Mouse (Mus musculus): ENCODE measurements around the gene Kalrn. TPM values are rescaled to one million over a fixed set of nuclear protein-coding genes. Genes with fewer than 3 reads are reported as not detected.
A peak's percentile ranks its signal among the peaks of the same experiment; 100 is the strongest.

Gene Kalrn
- polyA plus RNA-seq, 1 experiment from 2014 or later = 25.5 TPM

- WGBS = 88% methylated on average over 7 of the region's 7 CpGs
- H3K4me1 ChIP-seq = no peaks in the 10 kb centered on the region
- H3K4me2 ChIP-seq (replicated peaks) = no peak overlapping the region
- H3K27ac ChIP-seq = no peak overlapping the region
- no peak for ATAC-seq (ENCODE audit: low FRiP score, low read depth)
- no peak overlapping the region for H3K9ac ChIP-seq
- H3K27me3 ChIP-seq (replicated peaks) = no peaks in the 10 kb centered on the region
- no peak overlapping the region for H3K4me3 ChIP-seq
- peaks cover 14% of the 10 kb centered on the region for H3K36me3 ChIP-seq
- no peaks in the 10 kb centered on the region for H3K9me3 ChIP-seq
Measured at GRCm38 (mm10) chr16:33986993-33987392, 586.3 kb downstream of the Kalrn start.

GRCm38 (mm10) chr16:33985372-33985771 lies 588.0 kb downstream of the Kalrn start:
- H3K9me3 ChIP-seq = no peaks in the 10 kb centered on the region
- no peak overlapping the region for H3K4me2 ChIP-seq (replicated peaks)
- no peaks in the 10 kb centered on the region for H3K27me3 ChIP-seq (replicated peaks)
- H3K27ac ChIP-seq = no peak overlapping the region
- WGBS = 89% methylated on average over 6 of the region's 6 CpGs
- H3K4me1 ChIP-seq = no peaks in the 10 kb centered on the region
- ATAC-seq (ENCODE audit: low FRiP score, low read depth) = no peak
- peaks cover 14% of the 10 kb centered on the region for H3K36me3 ChIP-seq
- no peak overlapping the region for H3K9ac ChIP-seq
- no peak overlapping the region for H3K4me3 ChIP-seq

GRCm38 (mm10) chr16:33983712-33984111 lies 589.6 kb downstream of the Kalrn start:
- Histone ChIP-seq H3K27ac (no peak overlapping the region), H3K36me3 (peaks cover 16% of the 10 kb centered on the region), H3K4me3 (no peak overlapping the region), H3K4me2 (replicated peaks) (no peak overlapping the region), H3K4me1 (no peaks in the 10 kb centered on the region), H3K9me3 (no peaks in the 10 kb centered on the region), H3K27me3 (replicated peaks) (no peaks in the 10 kb centered on the region), H3K9ac (no peak overlapping the region)
- no peak for ATAC-seq (ENCODE audit: low FRiP score, low read depth)
- WGBS = 97% methylated on average over 6 of the region's 6 CpGs

GRCm38 (mm10) chr16:33979855-33980254 lies 593.5 kb downstream of the Kalrn start:
- Histone ChIP-seq H3K36me3 (peaks cover 34% of the 10 kb centered on the region), H3K27ac (no peak overlapping the region), H3K4me1 (no peaks in the 10 kb centered on the region), H3K9ac (no peak overlapping the region), H3K4me2 (replicated peaks) (no peak overlapping the region), H3K4me3 (no peak overlapping the region), H3K9me3 (no peaks in the 10 kb centered on the region), H3K27me3 (replicated peaks) (no peaks in the 10 kb centered on the region)
- no peak for ATAC-seq (ENCODE audit: low FRiP score, low read depth)
- 45% methylated on average over 2 of the region's 2 CpGs for WGBS

DNA sequence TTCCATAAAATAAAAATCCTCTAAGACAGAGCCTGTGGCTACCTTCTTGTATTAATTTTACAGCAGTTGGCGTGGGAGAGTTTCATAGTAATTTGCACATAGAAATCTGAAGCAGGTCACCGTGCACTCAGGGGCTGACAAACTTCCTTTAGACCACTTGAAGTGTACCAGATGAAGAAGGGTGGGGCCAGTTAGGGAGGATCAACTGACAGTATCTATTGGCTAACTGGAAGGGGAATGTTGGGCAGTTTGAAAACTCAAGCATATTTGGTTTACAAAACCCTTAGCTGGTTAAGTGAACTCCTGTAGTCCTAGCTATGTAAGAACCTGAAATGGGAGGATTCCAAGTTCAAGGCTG lies 606.1 kb downstream of the Kalrn start:
- peak overlapping the region; percentile 68 for H3K4me2 ChIP-seq (replicated peaks)
- peaks cover 11% of the 10 kb centered on the region for H3K36me3 ChIP-seq
- H3K9me3 ChIP-seq = no peaks in the 10 kb centered on the region
- 0 out of 2 replicates have a peak, but pooled peaks have one; percentile 41 for ATAC-seq (ENCODE audit: low FRiP score, low read depth)
- H3K4me3 ChIP-seq = peak overlapping the region; percentile 77
- H3K9ac ChIP-seq = no peak overlapping the region; the same call in 1 of the 2 replicates
- peaks cover 9% of the 10 kb centered on the region; the same call in 1 of the 2 replicates for H3K4me1 ChIP-seq
- no peak overlapping the region for H3K27ac ChIP-seq
- 74% methylated on average over 2 of the region's 2 CpGs for WGBS
- H3K27me3 ChIP-seq (replicated peaks) = no peaks in the 10 kb centered on the region

GRCm38 (mm10) chr16:33966538-33967282 lies 606.6 kb downstream of the Kalrn start, which contains the start of gene Umps:
Gene Umps, minus strand, starts transcription at chr16:33967038.
- H3K4me1 ChIP-seq = peaks cover 9% of the 10 kb centered on the region; the same call in 1 of the 2 replicates
- H3K4me2 ChIP-seq (replicated peaks) = peak within 1 kb of the TSS; percentile 68
- peaks cover 14% of the 10 kb centered on the region for H3K36me3 ChIP-seq
- no peaks in the 10 kb centered on the region for H3K9me3 ChIP-seq
- whole genome bisulfite sequencing = 2% methylated on average over 44 of the region's 44 CpGs
- no peaks in the 10 kb centered on the region for H3K27me3 ChIP-seq (replicated peaks)
- H3K9ac ChIP-seq = peak within 1 kb of the TSS; percentile 66
- H3K4me3 ChIP-seq = peak within 1 kb of the TSS; percentile 77
- no peak within 1 kb of the TSS for H3K27ac ChIP-seq
- peak; percentile 95 for ATAC-seq (ENCODE audit: low FRiP score, low read depth)

DNA sequence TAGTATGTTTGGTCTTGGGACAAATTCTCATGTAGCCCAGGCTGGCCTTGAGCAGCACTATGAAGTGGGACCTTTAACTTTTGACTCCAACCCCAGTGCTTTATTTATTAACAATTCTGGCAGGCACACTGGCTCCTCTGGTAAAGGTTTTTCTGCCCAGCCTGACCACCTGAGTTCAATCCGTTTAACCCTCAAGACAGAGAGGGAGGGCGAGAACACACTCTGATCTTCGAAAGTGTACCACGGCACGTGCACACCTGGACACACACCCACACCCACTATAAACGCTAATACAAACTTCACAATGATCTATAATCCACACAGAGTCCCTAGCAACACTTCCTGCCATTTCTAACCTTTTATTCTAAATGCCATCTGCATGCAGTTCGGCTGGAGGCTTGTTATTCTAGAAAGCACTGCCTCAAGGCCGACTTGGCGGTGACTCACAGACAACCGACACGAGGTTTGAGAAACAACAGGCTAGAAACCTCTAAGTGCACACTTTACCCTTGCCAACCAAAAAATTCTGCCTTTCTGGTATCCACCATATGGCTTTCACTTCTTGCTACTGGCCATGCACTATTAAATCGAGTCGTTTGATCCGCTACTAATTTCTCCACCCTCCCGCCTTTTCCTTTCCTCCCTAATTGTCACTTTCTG lies 607.3 kb downstream of the Kalrn start:
- 0 out of 2 replicates have a peak, but pooled peaks have one; percentile 10 for ATAC-seq (ENCODE audit: low FRiP score, low read depth)
- WGBS = 19% methylated on average over 15 of the region's 15 CpGs
- Histone ChIP-seq H3K9ac (peak overlapping the region; percentile 66), H3K4me2 (replicated peaks) (peak overlapping the region; percentile 68), H3K27me3 (replicated peaks) (no peaks in the 10 kb centered on the region), H3K27ac (no peak overlapping the region), H3K36me3 (peaks cover 21% of the 10 kb centered on the region), H3K4me1 (peaks cover 9% of the 10 kb centered on the region; the same call in 1 of the 2 replicates), H3K9me3 (no peaks in the 10 kb centered on the region), H3K4me3 (peak overlapping the region; percentile 77)

DNA sequence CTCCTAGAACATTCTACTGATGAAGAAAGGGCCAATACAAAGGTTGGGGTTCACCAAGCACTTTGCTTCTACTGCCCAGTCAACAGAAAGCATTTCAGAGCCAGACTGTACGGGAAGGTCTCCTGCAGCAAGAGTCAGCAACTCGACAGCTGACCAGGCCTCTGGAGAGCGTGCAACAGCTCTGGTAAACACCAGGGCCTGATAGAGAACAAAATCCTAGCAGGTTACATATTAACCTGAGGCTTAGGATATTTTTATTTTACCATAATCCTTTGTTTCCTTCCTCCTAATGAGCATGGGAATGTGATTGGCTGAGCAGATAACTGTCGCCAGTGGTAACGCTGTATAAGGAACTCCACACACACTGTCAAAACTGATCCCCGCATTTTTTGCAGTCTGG lies 609.8 kb downstream of the Kalrn start:
- Histone ChIP-seq H3K4me1 (peaks cover 9% of the 10 kb centered on the region; the same call in 1 of the 2 replicates), H3K4me2 (replicated peaks) (no peak overlapping the region), H3K27ac (no peak overlapping the region), H3K9me3 (no peaks in the 10 kb centered on the region), H3K9ac (no peak overlapping the region), H3K36me3 (peaks cover 44% of the 10 kb centered on the region), H3K4me3 (no peak overlapping the region), H3K27me3 (replicated peaks) (no peaks in the 10 kb centered on the region)
- ATAC-seq (ENCODE audit: low FRiP score, low read depth) = no peak
- WGBS = 92% methylated on average over 6 of the region's 6 CpGs

- Histone ChIP-seq H3K4me1 (no peaks in the 10 kb centered on the region), H3K27me3 (replicated peaks) (no peaks in the 10 kb centered on the region), H3K27ac (no peak overlapping the region), H3K4me2 (replicated peaks) (no peak overlapping the region), H3K9ac (no peak overlapping the region), H3K4me3 (no peak overlapping the region), H3K36me3 (peaks cover 62% of the 10 kb centered on the region), H3K9me3 (no peaks in the 10 kb centered on the region)
- 98% methylated on average over 1 of the region's 1 CpGs for WGBS
- no peak for ATAC-seq (ENCODE audit: low FRiP score, low read depth)
Measured at GRCm38 (mm10) chr16:33954793-33955192, 618.5 kb downstream of the Kalrn start.

DNA sequence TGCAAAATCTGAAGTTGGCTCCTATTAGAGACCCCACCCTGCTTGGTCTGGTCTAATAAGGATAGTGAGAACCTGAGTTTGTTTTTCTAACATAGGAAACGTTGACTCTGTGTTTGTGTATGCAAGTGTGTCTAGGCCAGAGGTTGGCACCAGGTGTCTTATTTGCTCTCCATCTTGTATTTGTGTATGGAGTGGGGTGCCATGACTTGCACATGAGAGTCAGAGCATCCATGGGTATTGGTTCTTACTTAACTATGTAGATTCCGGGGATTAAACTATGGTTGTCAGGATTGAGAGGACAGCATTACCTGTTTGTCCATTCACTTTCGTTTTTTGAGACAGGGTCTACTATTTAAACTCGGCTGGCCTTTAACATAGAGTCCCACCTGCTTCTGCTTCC lies 620.3 kb downstream of the Kalrn start:
- H3K4me3 ChIP-seq = no peak overlapping the region
- no peaks in the 10 kb centered on the region for H3K27me3 ChIP-seq (replicated peaks)
- WGBS = 90% methylated on average over 4 of the region's 4 CpGs
- H3K4me2 ChIP-seq (replicated peaks) = no peak overlapping the region
- H3K36me3 ChIP-seq = peaks cover 45% of the 10 kb centered on the region
- no peak for ATAC-seq (ENCODE audit: low FRiP score, low read depth)
- H3K9me3 ChIP-seq = no peaks in the 10 kb centered on the region
- H3K4me1 ChIP-seq = no peaks in the 10 kb centered on the region
- no peak overlapping the region for H3K9ac ChIP-seq
- no peak overlapping the region for H3K27ac ChIP-seq

- Histone ChIP-seq H3K27ac (no peak overlapping the region), H3K4me2 (replicated peaks) (no peak overlapping the region), H3K4me3 (no peak overlapping the region), H3K36me3 (peaks cover 24% of the 10 kb centered on the region), H3K9ac (no peak overlapping the region), H3K9me3 (no peaks in the 10 kb centered on the region), H3K4me1 (no peaks in the 10 kb centered on the region), H3K27me3 (replicated peaks) (no peaks in the 10 kb centered on the region)
- ATAC-seq (ENCODE audit: low FRiP score, low read depth) = 0 out of 2 replicates have a peak, but pooled peaks have one; percentile 77
- 30% methylated on average over 4 of the region's 4 CpGs for WGBS
Measured at GRCm38 (mm10) chr16:33950830-33951229, 622.5 kb downstream of the Kalrn start.

DNA sequence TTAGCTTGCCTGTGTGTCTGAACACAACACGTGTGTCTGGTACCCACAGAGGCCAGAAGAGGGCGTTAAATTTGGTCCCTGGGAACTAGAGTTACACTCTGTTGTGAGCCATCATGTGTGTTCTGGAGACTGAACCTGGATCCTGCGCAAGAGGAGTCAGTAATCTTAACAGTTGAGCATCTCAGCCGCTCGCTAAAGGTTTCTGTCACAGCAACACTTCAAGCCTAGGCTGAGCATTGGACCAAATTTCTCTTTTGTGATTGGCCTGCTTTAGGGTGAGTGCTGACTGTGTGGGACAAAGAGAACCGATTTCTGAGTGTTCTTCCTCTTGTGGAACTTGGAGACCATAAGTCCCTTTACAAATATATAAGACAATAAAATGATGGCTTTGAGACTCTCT lies 622.9 kb downstream of the Kalrn start:
- Histone ChIP-seq H3K4me3 (no peak overlapping the region), H3K9me3 (no peaks in the 10 kb centered on the region), H3K27me3 (replicated peaks) (no peaks in the 10 kb centered on the region), H3K4me1 (no peaks in the 10 kb centered on the region), H3K36me3 (peaks cover 20% of the 10 kb centered on the region), H3K4me2 (replicated peaks) (no peak overlapping the region), H3K27ac (no peak overlapping the region), H3K9ac (no peak overlapping the region)
- WGBS = 86% methylated on average over 6 of the region's 6 CpGs
- no peak for ATAC-seq (ENCODE audit: low FRiP score, low read depth)

Data from neural tube, embryonic 12.5 days (tissue).